ENCODE assay signal across 8 mouse cellular contexts in genomic region chr9:31281011-31281662, GRCm38 (mm10). TPM values are rescaled to one million over a fixed set of nuclear protein-coding genes. Genes with fewer than 3 reads are reported as not detected.
A peak's percentile ranks its signal among the peaks of the same experiment; 100 is the strongest.
DNase-seq lines count a peak whose midpoint lies in the region; ATAC-seq lines count a peak whose summit lies in the region.

No protein-coding gene starts in this region.

- H3K9me3 ChIP-seq in forebrain, embryonic 10.5 days, result no peaks in the 10 kb centered on the region
- no peaks in the 10 kb centered on the region for H3K9me3 ChIP-seq in hindbrain, embryonic 10.5 days
- no peaks in the 10 kb centered on the region for H3K9me3 ChIP-seq in limb, embryonic 11.5 days (ENCODE audit: control insufficient read depth, low read length)
- H3K9me3 ChIP-seq in midbrain, embryonic 11.5 days (ENCODE audit: control insufficient read depth, low read length), result no peaks in the 10 kb centered on the region

- 1% methylated on average over 62 of the region's 63 CpGs for WGBS in forebrain, embryonic 10.5 days
- under 1% methylated on average over 60 of the region's 63 CpGs for WGBS in hindbrain, embryonic 10.5 days
- under 1% methylated on average over 63 of the region's 63 CpGs for WGBS in limb, embryonic 11.5 days
- WGBS in midbrain, embryonic 11.5 days, result 0% methylated on average over 58 of the region's 63 CpGs

- H3K4me2 ChIP-seq in limb, embryonic 11.5 days (ENCODE audit: low read depth, severe bottlenecking), result peak overlapping the region; percentile 77
- H3K4me2 ChIP-seq in midbrain, embryonic 11.5 days, result peak overlapping the region; percentile 62

- peaks cover 30% of the 10 kb centered on the region for H3K4me1 ChIP-seq in forebrain, embryonic 10.5 days
- peaks cover 30% of the 10 kb centered on the region for H3K4me1 ChIP-seq in hindbrain, embryonic 10.5 days (replicated peaks)
- H3K4me1 ChIP-seq in limb, embryonic 11.5 days (ENCODE audit: control insufficient read depth, insufficient read depth, low read length), result peaks cover 5% of the 10 kb centered on the region; the same call in 1 of the 2 replicates
- H3K4me1 ChIP-seq in midbrain, embryonic 11.5 days (ENCODE audit: control insufficient read depth, insufficient read depth, low read length), result peaks cover 17% of the 10 kb centered on the region

- H3K27me3 ChIP-seq in forebrain, embryonic 10.5 days (ENCODE audit: poor library complexity, severe bottlenecking), result no peaks in the 10 kb centered on the region
- no peaks in the 10 kb centered on the region for H3K27me3 ChIP-seq in hindbrain, embryonic 10.5 days (ENCODE audit: insufficient read depth, poor library complexity, severe bottlenecking)
- no peaks in the 10 kb centered on the region for H3K27me3 ChIP-seq in limb, embryonic 11.5 days (ENCODE audit: control insufficient read depth, insufficient read depth, low read length)
- no peaks in the 10 kb centered on the region for H3K27me3 ChIP-seq in midbrain, embryonic 11.5 days (ENCODE audit: control insufficient read depth, insufficient read depth, low read length)

- peak overlapping the region; percentile 95 for H3K9ac ChIP-seq in limb, embryonic 11.5 days (ENCODE audit: low read length)
- H3K9ac ChIP-seq in midbrain, embryonic 11.5 days (ENCODE audit: low read length), result peak overlapping the region; percentile 99

- peak; percentile 60 for ATAC-seq in frontal cortex, adult (ENCODE audit: low TSS enrichment)
- peak; percentile 69 for ATAC-seq in limb, embryonic 11.5 days (ENCODE audit: insufficient number of reproducible peaks, low FRiP score, low TSS enrichment, low read depth)
- peak; percentile 55 for ATAC-seq in midbrain, embryonic 11.5 days (ENCODE audit: low FRiP score)

- peak overlapping the region; percentile 100 for H3K27ac ChIP-seq in forebrain, embryonic 10.5 days
- peak overlapping the region; percentile 100 for H3K27ac ChIP-seq in hindbrain, embryonic 10.5 days
- peak overlapping the region; percentile 97 for H3K27ac ChIP-seq in limb, embryonic 11.5 days (replicated peaks; ENCODE audit: low read depth, low read length)
- H3K27ac ChIP-seq in midbrain, embryonic 11.5 days (ENCODE audit: low read depth, low read length), result peak overlapping the region; percentile 99

- DNase-seq in frontal cortex, postnatal 14 days (ENCODE audit: low spot score in 2 of 2), result no peak
- peak; percentile 62 to 71 for DNase-seq in adrenal gland, postnatal 4 days (ENCODE audit: low spot score in 2 of 2)
- peak; percentile 78 for DNase-seq in forebrain, embryonic 10.5 days (ENCODE audit: extremely low spot score, low spot score)
- DNase-seq in hindbrain, embryonic 10.5 days (ENCODE audit: low spot score), result no peak
- peak; percentile 85 for DNase-seq in limb, embryonic 11.5 days (ENCODE audit: low spot score)
- DNase-seq in midbrain, embryonic 11.5 days (ENCODE audit: low spot score, missing footprints), result peak; percentile 97
- DNase-seq in urinary bladder, postnatal 36 days (ENCODE audit: low spot score in 2 of 2), result peak; percentile 69 to 75

- peak overlapping the region; percentile 91 for H3K4me3 ChIP-seq in forebrain, embryonic 10.5 days
- H3K4me3 ChIP-seq in hindbrain, embryonic 10.5 days, result peak overlapping the region; percentile 91
- peak overlapping the region; percentile 57 for H3K4me3 ChIP-seq in limb, embryonic 11.5 days (ENCODE audit: low read depth, low read length)
- peak overlapping the region; percentile 91 for H3K4me3 ChIP-seq in midbrain, embryonic 11.5 days (ENCODE audit: low read depth, low read length)

- peaks cover 10% of the 10 kb centered on the region for H3K36me3 ChIP-seq in forebrain, embryonic 10.5 days (replicated peaks)
- peaks cover 17% of the 10 kb centered on the region for H3K36me3 ChIP-seq in hindbrain, embryonic 10.5 days
- no peaks in the 10 kb centered on the region for H3K36me3 ChIP-seq in limb, embryonic 11.5 days (ENCODE audit: control insufficient read depth, insufficient read depth, low read length)
- no peaks in the 10 kb centered on the region for H3K36me3 ChIP-seq in midbrain, embryonic 11.5 days (ENCODE audit: control insufficient read depth, insufficient read depth, low read length)

RNA-seq across cellular contexts. Expression of gene Prdm10, which starts 0.8 kb away (rescaled TPM):
- 1 to 10 TPM; 9.0 to 9.3 TPM for total RNA-seq in adrenal gland, postnatal 4 days (2021)
- polyA plus RNA-seq in forebrain, embryonic 10.5 days (2016; fragmentation: Nextera tagmentation; extraction: Ambion mirVana), result 8.2 and 8.9 TPM in 2 replicates
- polyA plus RNA-seq in hindbrain, embryonic 10.5 days (2016; fragmentation: Nextera tagmentation; extraction: Ambion mirVana), result 7.9 and 8.9 TPM in 2 replicates
- 6.2 and 7.7 TPM in 2 replicates for polyA plus RNA-seq in limb, embryonic 11.5 days (2014; fragmentation: Nextera tagmentation; extraction: Ambion mirVana)
- polyA plus RNA-seq in midbrain, embryonic 11.5 days (2014; fragmentation: Nextera tagmentation; extraction: Ambion mirVana), result 6.8 and 7.9 TPM in 2 replicates

Comparison
In these comparisons a context has a peak if more than half of its experiments do, and no peak if none do; other contexts are left out.
1. DNase-seq: peak in adrenal gland, postnatal 4 days (2 of 2), forebrain, embryonic 10.5 days (single experiment), limb, embryonic 11.5 days (single experiment), midbrain, embryonic 11.5 days (single experiment) and urinary bladder, postnatal 36 days (2 of 2); none in frontal cortex, postnatal 14 days (0 of 2) and hindbrain, embryonic 10.5 days (single experiment).
2. Peak in every context shown above with its lines, with median percentiles within 50 percentile points of each other: ATAC-seq, H3K27ac ChIP-seq and H3K4me3 ChIP-seq.